Mouse (Mus musculus) intestine, embryonic 16.5 days (tissue): ENCODE data around the gene Nln. TPM values are rescaled to one million over a fixed set of nuclear protein-coding genes. Genes with fewer than 3 reads are reported as not detected.

Source experiments
- ATAC-seq: fragments of 200-750 bp; cut with Nextera tagmentation; 2 replicates; pipeline ENCODE4 v1.8.0; 2017; ENCODE audit warnings: moderate TSS enrichment, moderate library complexity
- H3K27ac ChIP-seq: fragments of 300-500 bp; sonication (generic); 2 replicates; pipeline ENCODE4 v1.5.1; 2014; ENCODE audit warnings: mild to moderate bottlenecking, low read length
- H3K27me3 ChIP-seq: fragments of 300-500 bp; sonication (generic); replicated peaks from 2 replicates; pipeline ENCODE4 v1.6.1; 2014; ENCODE audit warnings: low read length, control low read depth, mixed read lengths; ENCODE audit not compliant: control insufficient read depth, insufficient read depth
- H3K36me3 ChIP-seq: fragments of 300-500 bp; sonication (generic); 2 replicates; pipeline ENCODE4 v1.6.1; 2014; ENCODE audit warnings: low read length, control low read depth; ENCODE audit not compliant: control insufficient read depth, insufficient read depth
- H3K4me1 ChIP-seq: fragments of 300-500 bp; sonication (generic); 2 replicates; pipeline ENCODE4 v1.6.1; 2014; ENCODE audit warnings: low read length, control low read depth, mixed read lengths; ENCODE audit not compliant: control insufficient read depth, insufficient read depth
- H3K4me2 ChIP-seq: fragments of 300-500 bp; sonication (generic); 2 replicates; pipeline ENCODE4 v1.6.1; 2014; ENCODE audit warnings: low read depth, low read length, control low read depth
- H3K4me3 ChIP-seq: fragments of 300-500 bp; sonication (generic); 2 replicates; pipeline ENCODE4 v1.5.1; 2014; ENCODE audit warnings: mild to moderate bottlenecking, low read length
- H3K9ac ChIP-seq: fragments of 300-500 bp; sonication (generic); 2 replicates; pipeline ENCODE4 v1.6.1; 2014; ENCODE audit warnings: low read depth, low read length
- H3K9me3 ChIP-seq: fragments of 300-500 bp; sonication (generic); 2 replicates; pipeline ENCODE4 v1.6.1; 2016; ENCODE audit warnings: low read length, control low read depth; ENCODE audit not compliant: control insufficient read depth
- WGBS: fragments of 180-500 bp; shearing (Covaris S2); extraction: QIAGEN DNeasy Blood & Tissue Kit; methylation state at CpG from one replicate; pipeline ENCODE4 v1.1.7; 2014; 5-methylcytosine and 5-hydroxymethylcytosine counted together
- polyA plus RNA-seq: library from polyadenylated mRNA; unstranded; fragments of >200 nt; fragmentation: Nextera tagmentation; extraction: Ambion mirVana; gene quantifications from 2 replicates; pipeline ENCODE4 v1.2.1, GENCODE M21; 2015

Nln gene
- polyA plus RNA-seq, 1 experiment from 2014 or later, result 18.7 TPM

DNA sequence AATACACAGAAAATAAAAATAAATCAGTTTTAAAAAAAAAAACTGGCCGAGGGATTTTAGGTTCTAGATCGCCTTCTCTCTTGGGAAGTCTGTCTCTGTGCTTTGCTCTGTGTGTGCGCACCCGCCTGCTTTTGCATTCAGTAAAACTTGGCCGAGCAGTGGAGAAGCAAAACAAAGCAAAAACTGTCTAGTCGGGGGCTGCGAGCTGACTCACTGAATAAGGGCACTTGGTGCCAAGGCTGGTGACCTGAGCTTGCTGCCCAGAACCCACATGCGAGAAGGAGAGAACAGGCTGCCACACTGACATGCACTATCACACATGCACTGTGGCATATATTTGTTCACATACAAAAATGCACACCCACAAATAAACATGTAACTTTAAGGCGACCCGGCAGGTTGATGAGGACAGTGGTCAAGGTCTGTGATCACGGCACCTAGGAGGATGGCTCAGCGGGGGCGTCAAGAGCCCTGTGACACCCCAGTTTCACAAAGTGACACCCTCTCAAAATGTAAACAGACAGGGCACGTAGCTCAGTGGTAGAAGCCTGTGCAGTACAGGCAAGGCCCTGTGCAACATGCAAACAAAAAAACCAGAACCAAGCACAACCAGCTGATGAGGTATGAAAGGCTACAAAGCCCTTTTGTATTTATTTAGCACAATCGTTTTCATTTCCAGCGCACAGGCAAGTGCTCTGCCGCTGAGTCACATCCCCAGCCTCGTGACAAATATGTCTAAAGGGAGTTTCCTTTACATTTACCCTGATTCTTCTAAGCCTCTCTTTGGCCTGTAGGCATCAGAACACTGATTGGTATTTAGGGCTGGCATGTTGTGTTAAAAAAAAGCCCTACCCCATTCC is 93.9 kb downstream of the Nln start:
- H3K36me3 ChIP-seq, result no peaks in the 10 kb centered on the region
- no peak overlapping the region for H3K27ac ChIP-seq
- no peaks in the 10 kb centered on the region for H3K27me3 ChIP-seq
- no peaks in the 10 kb centered on the region; the same call in 1 of the 2 replicates for H3K9me3 ChIP-seq
- ATAC-seq, result no peak
- H3K4me1 ChIP-seq, result no peaks in the 10 kb centered on the region
- H3K4me2 ChIP-seq, result no peak overlapping the region
- no peak overlapping the region for H3K4me3 ChIP-seq
- no peak overlapping the region for H3K9ac ChIP-seq
- 82% methylated on average over 18 of the region's 18 CpGs for WGBS

DNA sequence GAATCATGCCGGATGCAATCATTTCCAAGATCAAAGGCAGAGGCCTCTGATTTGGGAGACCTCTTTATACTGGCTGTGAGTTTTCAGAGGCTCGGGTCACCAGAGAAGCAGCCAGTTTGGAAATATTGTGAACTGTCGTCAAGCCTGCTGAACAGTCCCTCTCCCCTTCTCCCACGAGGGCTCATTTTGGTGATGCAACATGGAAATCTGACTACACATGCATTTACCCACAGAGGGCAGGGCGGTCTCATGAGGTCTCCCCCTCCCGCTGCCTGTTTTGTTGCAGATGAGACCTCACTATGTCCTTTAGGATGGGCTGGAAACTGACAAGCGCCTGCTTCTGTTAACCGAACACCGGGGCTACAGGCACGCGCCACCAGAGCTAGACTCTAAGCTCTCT is 95.4 kb downstream of the Nln start:
- WGBS, result 88% methylated on average over 11 of the region's 11 CpGs
- ATAC-seq, result no peak

DNA sequence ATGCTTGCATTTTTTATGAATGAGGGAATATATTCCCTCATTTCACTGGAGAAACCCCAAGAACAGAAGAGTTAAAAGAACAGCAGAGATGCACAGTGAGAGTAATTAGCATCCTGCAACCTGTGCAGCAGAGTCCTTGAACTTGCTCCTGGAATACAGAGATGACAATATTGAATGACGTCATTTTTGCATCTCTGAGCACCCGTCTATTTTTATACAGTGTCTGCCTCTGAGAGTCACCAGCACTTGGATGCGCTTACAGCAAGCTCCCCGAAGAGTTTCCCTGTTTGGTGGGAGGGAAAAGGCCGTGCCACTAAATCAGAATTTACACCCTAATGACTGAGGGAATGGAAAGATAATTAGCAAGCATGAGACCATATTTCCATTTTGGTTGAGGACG is 96.0 kb downstream of the Nln start:
- no peak overlapping the region for H3K27ac ChIP-seq
- no peak for ATAC-seq
- H3K36me3 ChIP-seq, result no peaks in the 10 kb centered on the region
- WGBS, result 69% methylated on average over 6 of the region's 6 CpGs
- no peaks in the 10 kb centered on the region for H3K9me3 ChIP-seq
- H3K27me3 ChIP-seq, result no peaks in the 10 kb centered on the region
- H3K9ac ChIP-seq, result no peak overlapping the region
- H3K4me2 ChIP-seq, result no peak overlapping the region
- no peak overlapping the region for H3K4me3 ChIP-seq
- H3K4me1 ChIP-seq, result no peaks in the 10 kb centered on the region

More for the DNA sequence above, 95.4 kb downstream of the Nln start:
- Histone ChIP-seq H3K4me2 (no peak overlapping the region), H3K4me1 (no peaks in the 10 kb centered on the region), H3K27ac (no peak overlapping the region), H3K9ac (no peak overlapping the region), H3K27me3 (no peaks in the 10 kb centered on the region), H3K9me3 (no peaks in the 10 kb centered on the region), H3K4me3 (no peak overlapping the region), H3K36me3 (no peaks in the 10 kb centered on the region)

DNA sequence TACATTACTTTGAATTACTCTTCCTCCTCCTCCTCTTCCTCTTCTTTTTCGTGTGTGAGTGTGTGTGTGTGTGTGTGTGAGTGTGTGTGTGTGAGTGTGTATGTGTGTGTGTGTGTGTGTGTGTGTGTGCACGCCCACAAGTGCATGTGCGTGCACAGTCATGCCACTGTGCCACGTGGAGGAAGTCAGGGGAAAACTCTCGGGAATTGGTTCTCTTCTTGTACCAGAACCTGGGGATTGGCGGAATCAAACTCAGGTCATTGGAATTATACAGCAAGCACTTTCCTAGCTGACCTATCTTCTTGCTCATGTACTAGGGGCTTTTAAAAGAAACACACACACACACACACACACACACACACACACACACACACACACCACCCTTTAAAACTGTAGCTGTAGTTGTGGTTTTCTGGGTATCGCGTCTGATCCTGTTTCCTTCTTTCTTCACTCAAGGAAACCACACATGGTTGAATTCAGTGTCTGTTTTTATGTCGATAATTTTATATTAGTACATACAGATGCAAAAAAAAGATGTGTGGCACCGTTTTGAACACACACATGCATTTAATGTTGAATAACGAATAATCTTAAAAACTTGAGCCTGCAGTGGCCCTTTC is 97.1 kb downstream of the Nln start:
- Histone ChIP-seq H3K27me3 (no peaks in the 10 kb centered on the region), H3K4me3 (no peak overlapping the region), H3K36me3 (no peaks in the 10 kb centered on the region), H3K9me3 (no peaks in the 10 kb centered on the region), H3K4me1 (no peaks in the 10 kb centered on the region), H3K4me2 (no peak overlapping the region), H3K27ac (no peak overlapping the region), H3K9ac (no peak overlapping the region)
- WGBS, result 85% methylated on average over 11 of the region's 11 CpGs
- no peak for ATAC-seq

DNA sequence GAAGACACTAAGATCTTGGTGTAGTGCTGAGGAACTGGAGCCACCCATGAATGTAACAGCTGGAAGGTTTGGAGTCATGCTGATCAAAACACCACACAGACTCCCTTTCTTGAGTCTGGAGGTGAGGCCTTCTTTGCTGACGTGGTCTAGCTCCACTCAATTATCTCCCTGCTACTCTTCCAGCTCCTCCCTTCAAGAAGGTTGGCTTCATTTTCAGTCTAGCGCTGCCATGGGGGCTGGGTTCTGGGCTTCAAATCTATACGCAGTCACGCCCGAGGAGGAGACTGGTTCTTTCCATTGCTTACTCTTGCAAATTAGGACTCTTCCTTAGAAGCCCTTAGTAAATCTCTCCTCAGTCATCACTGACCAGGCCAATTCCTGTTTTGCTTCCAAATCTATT is 98.1 kb downstream of the Nln start:
- H3K36me3 ChIP-seq, result no peaks in the 10 kb centered on the region
- H3K27ac ChIP-seq, result no peak overlapping the region
- no peak overlapping the region for H3K4me3 ChIP-seq
- no peaks in the 10 kb centered on the region for H3K9me3 ChIP-seq
- H3K27me3 ChIP-seq, result no peaks in the 10 kb centered on the region
- no peaks in the 10 kb centered on the region for H3K4me1 ChIP-seq
- no peak overlapping the region for H3K9ac ChIP-seq
- no peak for ATAC-seq
- H3K4me2 ChIP-seq, result no peak overlapping the region
- WGBS, result 88% methylated on average over 5 of the region's 5 CpGs

DNA sequence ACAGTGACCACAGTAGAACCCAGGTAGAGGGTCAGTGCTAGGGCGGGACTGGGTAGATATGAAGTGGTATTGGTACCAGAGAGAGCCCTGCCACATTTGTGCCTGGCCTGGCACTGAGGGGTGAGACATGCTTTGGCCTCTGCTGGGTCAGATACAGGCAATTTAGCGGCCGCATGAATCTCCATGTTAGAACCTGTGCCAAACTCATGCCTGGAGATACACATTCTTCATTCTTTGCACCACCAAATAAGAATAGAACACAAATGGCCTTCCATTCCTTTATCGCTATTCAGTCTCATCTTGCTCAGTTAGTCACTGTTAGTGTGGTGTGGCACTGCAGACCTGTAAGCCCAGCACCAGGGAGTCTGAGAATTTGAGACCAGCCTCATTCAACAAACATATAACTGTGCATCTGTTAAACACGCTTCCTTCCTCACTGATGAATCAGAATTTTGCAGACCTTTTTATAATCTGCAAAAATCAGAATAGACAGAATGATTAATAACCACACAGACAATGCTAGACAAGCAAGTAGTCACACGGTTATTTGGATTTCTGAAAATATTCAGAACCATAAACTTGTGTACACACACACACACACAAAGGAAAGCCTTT is 104.1 kb downstream of the Nln start:
- no peak overlapping the region for H3K27ac ChIP-seq
- H3K36me3 ChIP-seq, result no peaks in the 10 kb centered on the region
- H3K9me3 ChIP-seq, result no peaks in the 10 kb centered on the region
- no peak overlapping the region for H3K9ac ChIP-seq
- no peaks in the 10 kb centered on the region for H3K4me1 ChIP-seq
- no peak overlapping the region for H3K4me2 ChIP-seq
- 88% methylated on average over 6 of the region's 6 CpGs for WGBS
- H3K4me3 ChIP-seq, result no peak overlapping the region
- ATAC-seq, result no peak
- H3K27me3 ChIP-seq, result no peaks in the 10 kb centered on the region

DNA sequence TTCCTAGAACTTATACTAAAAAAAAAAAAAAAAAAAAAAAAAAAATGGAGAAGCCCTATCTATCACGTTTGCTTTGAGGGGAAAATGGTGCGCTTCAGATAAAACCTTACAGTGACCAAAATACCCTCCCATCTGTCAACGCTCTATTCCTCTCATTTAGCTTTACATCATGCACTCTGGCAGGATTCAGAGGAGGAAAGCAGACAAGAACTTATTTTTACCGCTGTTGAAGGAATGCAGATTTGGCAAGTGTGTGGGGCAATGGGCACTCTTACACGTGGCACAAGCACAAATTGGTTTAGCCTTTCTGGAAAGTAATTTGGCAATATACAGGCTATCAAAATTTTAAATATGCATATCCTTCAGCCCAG is 115.3 kb downstream of the Nln start:
- Histone ChIP-seq H3K27me3 (no peaks in the 10 kb centered on the region), H3K9ac (no peak overlapping the region), H3K36me3 (no peaks in the 10 kb centered on the region), H3K4me2 (no peak overlapping the region), H3K27ac (no peak overlapping the region), H3K4me3 (no peak overlapping the region), H3K4me1 (no peaks in the 10 kb centered on the region), H3K9me3 (no peaks in the 10 kb centered on the region)
- ATAC-seq, result no peak
- 76% methylated on average over 5 of the region's 5 CpGs for WGBS

DNA sequence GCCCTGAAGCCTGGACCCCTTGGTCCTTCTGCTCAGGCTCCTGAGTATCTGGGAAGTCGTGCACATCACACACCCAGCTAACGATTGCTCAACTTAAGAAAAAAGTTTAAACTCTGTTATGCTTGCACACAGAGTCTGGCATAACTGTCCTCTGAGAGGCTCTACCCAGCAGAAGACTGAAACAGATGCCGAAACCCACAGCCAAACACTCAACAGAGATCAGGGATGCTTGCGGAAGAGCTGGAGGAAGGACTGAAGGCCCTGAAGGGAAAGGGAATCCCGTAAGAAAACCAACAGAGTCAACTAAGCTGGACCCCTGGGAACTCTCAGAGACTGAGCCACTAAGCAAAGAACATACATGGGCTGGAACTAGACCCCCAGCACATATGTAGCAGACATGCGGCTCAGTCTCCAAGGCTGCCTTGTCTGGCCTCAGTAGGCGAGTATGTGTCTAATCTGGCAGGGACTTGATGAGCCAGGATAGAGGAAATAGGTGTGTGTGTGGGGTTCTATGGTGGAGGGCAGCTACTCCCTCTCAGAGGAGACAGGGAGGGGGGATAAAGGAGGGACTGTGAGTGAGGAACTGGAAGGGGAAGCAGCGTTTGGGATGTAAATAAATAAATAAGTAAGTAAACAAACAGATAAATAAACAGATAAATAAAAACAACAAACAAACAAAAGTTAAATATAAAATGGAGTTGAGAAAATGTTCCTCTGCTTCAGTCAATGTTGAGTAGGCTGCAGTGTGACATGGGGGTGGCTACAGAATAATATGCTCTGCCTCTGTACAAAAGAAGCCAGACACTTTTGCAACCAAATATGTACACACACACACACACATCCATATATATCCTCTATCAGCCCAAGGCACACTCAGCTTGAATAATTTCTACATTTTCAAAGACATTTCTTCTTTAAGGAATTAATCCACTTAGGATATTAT is 116.0 kb downstream of the Nln start:
- Histone ChIP-seq H3K4me2 (no peak overlapping the region), H3K9me3 (no peaks in the 10 kb centered on the region), H3K27ac (no peak overlapping the region), H3K27me3 (no peaks in the 10 kb centered on the region), H3K4me1 (no peaks in the 10 kb centered on the region), H3K36me3 (no peaks in the 10 kb centered on the region), H3K4me3 (no peak overlapping the region), H3K9ac (no peak overlapping the region)
- 71% methylated on average over 8 of the region's 8 CpGs for WGBS
- ATAC-seq, result no peak

DNA sequence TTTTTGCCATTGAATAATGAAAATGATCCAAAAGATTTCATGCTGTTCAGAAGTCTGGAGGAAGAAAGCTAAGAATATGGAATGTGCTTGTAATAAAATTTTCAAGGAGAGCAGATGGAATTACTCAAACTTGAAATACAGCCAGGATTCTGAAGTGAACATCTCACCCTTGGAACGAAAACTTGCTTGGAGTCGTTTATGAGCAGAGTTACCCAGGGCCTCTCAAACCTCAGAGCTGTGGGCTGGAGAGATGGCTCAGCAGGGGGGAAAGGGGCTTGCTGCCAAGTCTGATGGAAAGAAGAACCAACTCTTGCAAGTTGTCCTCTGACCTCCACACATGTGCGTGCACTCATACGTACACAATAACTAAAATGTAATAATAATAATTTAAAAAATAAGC is 122.8 kb downstream of the Nln start:
- Histone ChIP-seq H3K27me3 (no peaks in the 10 kb centered on the region), H3K36me3 (no peaks in the 10 kb centered on the region), H3K4me2 (no peak overlapping the region), H3K4me1 (no peaks in the 10 kb centered on the region; the same call in 1 of the 2 replicates), H3K9ac (no peak overlapping the region), H3K27ac (0 out of 2 replicates have a peak overlapping the region, but pooled peaks have one; percentile 2), H3K9me3 (no peaks in the 10 kb centered on the region), H3K4me3 (no peak overlapping the region)
- ATAC-seq, result peak; percentile 57
- 45% methylated on average over 4 of the region's 4 CpGs for WGBS
